Comparison of ENCODE assay signal across 10 mouse cellular contexts in genomic region chr3:52663161-52663602, GRCm38 (mm10).
A peak's percentile ranks its signal among the peaks of the same experiment; 100 is the strongest.
DNase-seq lines count a peak whose midpoint lies in the region; ATAC-seq and TF ChIP-seq lines count a peak whose summit lies in the region.
"Had no signal": no experiment of that assay in that cellular context is flagged by ENCODE, and none has a peak within 500 bp of the region (broad histone marks: within the 10 kb centered on the region; RNA-seq: fewer than 3 reads in every experiment).

No protein-coding gene starts in this region.

- no peaks in the 10 kb centered on the region for H3K27me3 ChIP-seq in lung, embryonic 14.5 days (ENCODE audit: insufficient read depth, low read length)
- H3K27me3 ChIP-seq in hindbrain, embryonic 12.5 days: peaks cover 15% of the 10 kb centered on the region; the same call in 1 of the 2 replicates
- 0 out of 2 replicates have a peak, but pooled peaks cover 8% of the 10 kb centered on the region for H3K27me3 ChIP-seq in midbrain, embryonic 13.5 days

- H3K4me3 ChIP-seq in lung, embryonic 14.5 days (ENCODE audit: low read depth, low read length): no peak overlapping the region
- no peak overlapping the region for H3K4me3 ChIP-seq in hindbrain, embryonic 12.5 days
- no peak overlapping the region for H3K4me3 ChIP-seq in midbrain, embryonic 13.5 days (replicated peaks)

- intact Hi-C loops in gastrocnemius, postnatal 36 days (cut with DNase I): no loop called here

- TF ChIP-seq CTCF in lung, embryonic 14.5 days (IDR thresholded peaks at IDR 0.05; ENCODE audit: low read depth): no peak

- H3K36me3 ChIP-seq in lung, embryonic 14.5 days (ENCODE audit: insufficient read depth): no peaks in the 10 kb centered on the region
- no peaks in the 10 kb centered on the region for H3K36me3 ChIP-seq in hindbrain, embryonic 12.5 days
- H3K36me3 ChIP-seq in midbrain, embryonic 13.5 days: no peaks in the 10 kb centered on the region
- H3K36me3 ChIP-seq: G1E had no signal

- H3K27ac ChIP-seq in lung, embryonic 14.5 days (ENCODE audit: low read depth): peak overlapping the region; percentile 28; the same call in 1 of the 2 replicates
- no peak overlapping the region for H3K27ac ChIP-seq in hindbrain, embryonic 12.5 days
- no peak overlapping the region for H3K27ac ChIP-seq in midbrain, embryonic 13.5 days

- peak; percentile 37 for DNase-seq in lung, embryonic 14.5 days
- DNase-seq in lung, postnatal 14 days: no peak
- DNase-seq in embryo, embryonic 11 days: peak; percentile 47
- no peak for DNase-seq in kidney, adult 11 months
- no peak for DNase-seq in thymus, postnatal 36 days
- no peak for DNase-seq in gastrocnemius, postnatal 36 days
- DNase-seq: kidney, adult 9 months had no signal

- 0 out of 2 replicates have a peak, but pooled peaks cover 3% of the 10 kb centered on the region for H3K4me1 ChIP-seq in lung, embryonic 14.5 days (ENCODE audit: insufficient read depth)
- H3K4me1 ChIP-seq in hindbrain, embryonic 12.5 days: peaks cover 14% of the 10 kb centered on the region
- peaks cover 11% of the 10 kb centered on the region for H3K4me1 ChIP-seq in midbrain, embryonic 13.5 days (replicated peaks)

- no peak overlapping the region for H3K9ac ChIP-seq in lung, embryonic 14.5 days
- no peak overlapping the region for H3K9ac ChIP-seq in hindbrain, embryonic 12.5 days
- no peak overlapping the region for H3K9ac ChIP-seq in midbrain, embryonic 13.5 days (replicated peaks)

- H3K9me3 ChIP-seq in lung, embryonic 14.5 days (ENCODE audit: low read depth, low read length): no peaks in the 10 kb centered on the region
- H3K9me3 ChIP-seq in hindbrain, embryonic 12.5 days (replicated peaks): no peaks in the 10 kb centered on the region
- H3K9me3 ChIP-seq in midbrain, embryonic 13.5 days: no peaks in the 10 kb centered on the region

- WGBS in lung, embryonic 14.5 days: 48% methylated on average over 5 of the region's 5 CpGs
- WGBS in hindbrain, embryonic 12.5 days: 42% methylated on average over 5 of the region's 5 CpGs
- 50% methylated on average over 5 of the region's 5 CpGs for WGBS in midbrain, embryonic 13.5 days

- ATAC-seq in lung, embryonic 14.5 days (ENCODE audit: insufficient read depth): peak; percentile 73; the same call in 1 of the 2 replicates
- ATAC-seq in hindbrain, embryonic 12.5 days (ENCODE audit: low FRiP score): peak; percentile 56; the same call in 1 of the 2 replicates
- peak; percentile 63 for ATAC-seq in midbrain, embryonic 13.5 days

- H3K4me2 ChIP-seq in lung, embryonic 14.5 days: no peak overlapping the region
- no peak overlapping the region for H3K4me2 ChIP-seq in hindbrain, embryonic 12.5 days (replicated peaks)
- H3K4me2 ChIP-seq in midbrain, embryonic 13.5 days (replicated peaks): no peak overlapping the region

Comparison
In these comparisons a context has a peak if more than half of its experiments do, and no peak if none do; other contexts are left out.
1. DNase-seq: peak in lung, embryonic 14.5 days (single experiment) and embryo, embryonic 11 days (single experiment); none in lung, postnatal 14 days (single experiment), kidney, adult 11 months (single experiment), thymus, postnatal 36 days (0 of 2) and gastrocnemius, postnatal 36 days (0 of 2).
2. Peak in every context shown above with its lines, with median percentiles within 50 percentile points of each other: ATAC-seq.